Mouse (Mus musculus) spleen, embryonic (tissue): ENCODE data around the gene Ndufa11.

Source experiments
- CTCF ChIA-PET: fragments of 350-600 bp; sonication (Branson Sonifier 250); formaldehyde crosslinking; loops from one replicate; lab custom pipeline; 2022; lab: Charles Lee

Gene Ndufa11

DNA sequence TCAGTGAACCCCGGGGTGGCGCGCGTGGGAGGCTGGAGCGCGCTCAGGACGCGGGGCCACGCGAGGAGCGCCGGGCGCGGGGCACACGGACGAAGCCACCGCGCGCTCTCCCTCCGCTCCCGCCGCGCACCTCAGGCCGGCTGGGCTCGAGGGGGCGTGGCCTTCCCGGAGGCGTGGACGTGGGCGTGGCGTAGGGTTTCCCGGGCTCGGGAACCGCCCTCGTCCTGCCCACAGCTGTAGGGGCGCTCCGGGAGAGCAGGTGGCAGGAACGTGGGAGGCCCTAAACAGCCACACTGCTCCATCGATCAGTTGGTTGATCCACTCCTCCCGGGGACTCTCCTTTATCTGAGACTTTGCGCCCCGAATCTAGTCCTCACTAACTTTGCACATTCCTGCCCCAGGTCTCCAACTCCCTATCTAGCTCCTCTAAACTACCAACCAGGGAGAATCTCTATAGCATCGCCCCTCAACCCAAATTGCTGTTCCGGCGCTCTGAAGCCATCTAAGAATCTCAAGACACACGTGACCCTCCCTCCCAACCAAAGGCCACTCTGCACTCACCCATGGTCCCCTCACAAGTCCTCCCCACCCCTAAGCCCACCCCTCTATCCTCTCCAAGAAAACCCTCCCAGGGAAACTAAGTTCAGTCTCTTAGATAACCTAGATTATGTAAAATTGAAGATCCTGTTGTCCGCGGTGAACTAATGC, 40.0 kb downstream of the Ndufa11 start, which contains the start of gene Nrtn:
Nrtn (minus strand) TSS at position 115 of the 708 bp plus-strand sequence.
- CTCF ChIA-PET = interaction anchor here (0.7 kb wide), 1 partner anchor 51 kb away, joined by 3 read pairs; no protein-coding TSS in a partner anchor

DNA sequence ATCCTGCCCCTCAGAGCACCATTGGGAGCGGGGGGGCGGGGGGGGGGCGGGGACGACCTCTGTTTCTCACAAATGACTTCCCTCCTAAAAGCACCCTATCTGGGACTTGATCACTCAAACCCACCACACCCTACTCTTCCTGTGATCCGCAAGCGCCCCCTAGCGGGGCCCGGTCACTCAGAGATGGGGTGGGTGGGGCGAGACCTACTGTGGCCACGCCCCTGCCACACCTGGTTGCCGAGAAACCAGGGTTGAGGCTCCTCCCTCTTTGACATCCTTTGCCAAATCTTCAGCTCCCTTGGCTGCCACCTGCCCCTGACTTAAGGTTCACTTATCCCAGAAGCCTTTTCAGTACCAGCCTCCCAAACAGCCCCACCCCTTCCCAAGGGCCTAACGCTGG, 40.6 kb downstream of the Ndufa11 start:
- CTCF ChIA-PET = no interaction called here

DNA sequence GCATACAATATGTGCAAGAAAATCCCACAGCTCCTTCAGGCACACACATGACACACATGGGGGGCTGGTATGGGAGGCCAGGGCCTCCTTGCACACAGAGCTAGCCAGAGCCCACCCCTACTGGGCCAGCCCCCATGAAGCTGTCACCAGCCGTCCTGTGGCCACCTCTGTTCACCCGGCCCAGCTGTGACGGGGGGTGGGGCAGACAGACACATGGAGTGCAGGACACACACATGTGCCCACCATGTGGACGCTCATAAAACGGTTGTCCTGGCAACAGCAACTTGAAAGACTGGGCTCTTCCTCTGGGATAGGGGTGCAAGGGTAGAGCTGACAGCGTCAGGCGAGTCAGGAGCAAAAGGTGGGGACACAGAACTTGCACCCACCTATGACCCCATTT, 41.7 kb downstream of the Ndufa11 start:
- CTCF ChIA-PET = no interaction called here

DNA sequence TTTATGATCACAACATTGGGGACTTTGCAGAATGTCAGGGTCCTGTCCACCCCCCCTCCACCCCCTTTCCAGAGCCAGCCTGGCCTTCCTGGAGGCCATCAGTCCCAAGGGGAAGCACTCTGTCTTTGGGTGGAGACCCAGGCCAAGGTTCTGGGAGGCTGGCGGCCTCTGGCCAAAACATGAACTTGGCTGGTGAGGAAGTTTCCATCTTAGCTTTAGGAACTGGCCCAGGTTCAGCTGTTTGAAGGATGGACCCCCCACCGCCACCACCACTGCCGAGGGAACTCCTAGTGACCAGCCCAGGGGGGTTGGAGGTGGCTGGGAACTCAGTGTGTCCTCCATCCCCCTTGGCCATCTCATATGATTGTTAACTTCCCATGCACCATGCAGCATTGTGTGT, 43.5 kb downstream of the Ndufa11 start:
- CTCF ChIA-PET = interaction anchor here (0.7 kb wide), 1 partner anchor 26 kb away, joined by 4 read pairs; no protein-coding TSS in a partner anchor

DNA sequence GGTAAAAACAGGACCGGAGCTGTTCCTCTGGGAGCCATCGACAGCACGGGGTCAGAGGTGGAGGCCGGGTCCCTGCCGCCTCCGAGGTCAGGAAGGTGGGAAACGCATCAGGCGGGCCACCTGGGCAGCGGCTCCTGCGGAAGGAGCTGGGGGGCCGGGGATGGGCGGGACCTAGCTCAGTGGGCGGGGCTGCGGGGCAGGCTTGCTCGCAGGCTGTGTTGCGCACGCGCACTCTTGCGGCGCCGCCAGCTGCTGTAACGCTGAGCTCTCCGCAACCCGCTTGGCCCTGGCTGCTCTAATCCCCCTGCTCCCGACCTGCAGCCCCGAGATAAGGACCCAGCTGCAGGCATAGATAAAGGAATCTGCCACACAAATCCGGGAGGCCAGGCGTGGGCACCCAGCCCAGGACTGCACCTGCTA, 44.4 kb downstream of the Ndufa11 start:
- CTCF ChIA-PET = interaction anchor here (0.6 kb wide), 2 partner anchors 70 to 624 kb away, joined by 5 to 6 read pairs; no protein-coding TSS in a partner anchor

DNA sequence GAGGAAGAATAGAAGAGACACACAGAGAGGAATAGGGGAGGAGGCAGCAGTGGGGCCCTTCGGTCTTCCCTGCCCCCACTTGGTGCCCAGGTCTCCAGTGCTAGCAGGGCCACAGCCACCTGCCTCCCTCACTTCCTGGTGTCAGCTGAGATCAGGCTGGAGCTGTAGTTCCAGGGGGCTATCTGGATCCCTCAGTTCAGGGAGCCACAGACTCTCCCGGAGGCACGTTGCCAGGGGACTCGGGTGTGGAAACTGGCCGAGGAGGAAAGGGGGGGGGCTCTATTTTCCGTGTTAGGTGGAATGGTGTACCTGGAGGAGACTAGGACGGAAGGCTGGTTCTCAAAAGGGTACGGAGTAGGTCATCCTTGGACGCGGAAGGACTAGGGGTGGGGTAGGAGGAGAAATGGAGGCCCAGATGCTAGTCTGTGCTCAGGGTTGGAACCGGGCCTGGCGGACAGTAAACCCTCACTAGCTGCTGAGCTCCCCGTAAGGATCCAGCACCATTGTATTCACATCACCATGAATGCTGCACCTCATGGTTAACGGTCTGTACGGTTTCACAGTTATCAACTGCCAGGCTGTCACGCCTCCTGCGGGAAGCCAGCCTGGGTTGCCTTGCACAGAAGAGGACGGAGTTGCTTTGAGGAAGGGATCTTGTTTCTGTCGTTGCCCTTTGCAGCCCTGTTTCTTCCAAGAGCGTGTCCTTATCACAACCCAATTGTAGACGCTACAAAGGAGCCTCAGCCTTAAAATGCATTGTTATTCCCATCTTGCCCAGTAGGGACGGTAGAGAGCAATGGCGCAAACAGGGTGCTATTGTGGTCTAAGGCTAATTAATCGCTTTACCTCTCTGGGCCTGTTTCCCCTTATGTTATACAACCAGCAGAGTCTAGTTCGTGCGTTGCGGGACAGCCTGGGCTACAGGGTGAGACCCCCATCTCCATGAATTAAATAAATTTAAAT, 45.5 kb downstream of the Ndufa11 start:
- CTCF ChIA-PET = interaction anchor here (0.5 kb wide), 1 partner anchor 133 kb away, joined by 3 read pairs; no protein-coding TSS in a partner anchor

DNA sequence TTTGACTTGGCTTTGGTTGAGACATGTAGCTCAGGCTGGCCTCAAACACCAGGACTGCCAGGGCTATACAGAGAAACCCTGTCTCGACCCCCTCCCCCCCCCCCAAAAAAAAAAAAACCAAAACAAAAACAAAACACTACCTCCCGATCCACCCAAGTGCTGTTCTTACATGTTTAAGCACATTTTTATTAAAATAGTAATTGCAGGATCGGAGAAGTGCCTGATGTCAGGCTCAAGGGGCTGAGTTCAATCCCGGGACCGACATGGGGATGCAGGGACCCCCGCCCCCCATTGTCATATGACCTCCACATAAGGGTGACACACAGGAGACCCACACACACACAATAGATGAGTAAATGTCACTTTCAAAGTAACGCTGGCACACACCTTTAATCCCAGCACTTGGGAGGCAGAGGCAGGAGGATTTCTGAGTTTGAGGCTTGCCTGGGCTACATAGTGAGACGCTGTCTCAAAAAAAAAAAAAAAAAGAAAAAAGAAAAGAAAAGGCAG, 46.2 kb downstream of the Ndufa11 start:
- CTCF ChIA-PET = no interaction called here

DNA sequence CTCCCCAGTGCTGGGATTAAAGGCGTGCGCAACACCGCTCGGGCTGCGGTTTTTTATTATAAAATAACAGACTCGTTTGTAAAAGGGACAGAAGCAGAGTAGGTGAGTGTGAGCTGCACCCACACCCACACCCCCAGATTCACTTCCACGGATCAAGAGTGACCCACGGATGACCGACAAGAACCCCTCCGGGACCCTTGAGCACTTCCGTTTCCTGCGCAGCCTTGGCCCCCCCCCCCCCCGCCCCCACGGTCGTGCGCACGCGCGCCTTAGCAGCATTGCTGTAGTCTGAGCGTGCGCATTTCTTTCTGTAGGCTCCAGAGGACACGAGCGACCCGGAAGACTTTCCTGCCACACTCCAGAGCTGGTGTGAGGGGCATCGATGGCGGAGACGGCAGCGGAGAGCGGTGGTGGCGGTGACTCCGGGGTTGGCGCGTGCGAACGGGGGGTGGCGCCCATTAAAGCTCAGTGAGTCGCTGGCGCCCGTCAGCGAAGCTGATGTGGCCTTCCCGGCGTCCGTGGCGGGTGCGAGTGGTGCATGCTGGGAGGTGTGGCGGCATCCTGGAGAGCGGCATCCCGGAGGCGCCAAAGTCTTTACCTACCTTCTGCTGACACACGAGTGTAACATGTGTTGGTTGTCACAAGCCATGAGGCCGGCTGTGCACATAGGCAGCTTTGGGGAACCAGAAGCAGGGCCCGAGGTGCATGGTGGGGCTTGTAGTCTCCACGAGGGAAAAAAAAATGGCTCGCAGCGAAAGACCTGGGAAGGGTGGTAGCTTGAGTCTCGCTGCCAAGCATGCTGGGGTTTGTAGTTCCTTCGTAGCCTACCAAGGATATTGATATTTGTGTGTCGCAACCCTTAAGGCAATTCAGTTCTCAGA, 47.1 kb downstream of the Ndufa11 start, which contains the start of gene Dus3l:
Dus3l (plus strand) TSS at position 284 of the 881 bp plus-strand sequence.
- CTCF ChIA-PET = interaction anchor here (0.6 to 1.0 kb wide), 2 partner anchors 233 to 501 kb away, joined by 3 read pairs; partner anchors contain the start of gene Alkbh7

DNA sequence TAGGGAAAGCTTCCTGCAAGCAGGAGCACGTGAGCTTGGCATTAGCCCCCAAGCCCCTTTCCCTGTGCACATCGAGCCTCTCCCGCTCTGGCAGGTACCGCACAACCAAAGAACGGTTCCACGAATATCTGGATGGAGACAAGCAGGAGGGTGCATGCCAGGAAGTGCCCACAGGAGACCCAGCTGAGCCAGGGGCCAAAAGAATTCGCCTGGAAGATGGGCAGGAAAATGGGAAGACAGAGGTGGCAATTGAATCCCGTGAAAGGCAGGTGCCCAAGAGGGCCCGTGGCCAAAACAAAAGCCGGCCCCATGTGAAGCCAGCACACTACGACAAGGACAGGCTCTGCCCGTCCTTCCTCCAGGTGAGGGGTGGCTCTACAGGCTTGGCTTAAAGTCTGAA, 47.9 kb downstream of the Ndufa11 start:
- CTCF ChIA-PET = interaction anchor here (0.6 to 1.0 kb wide), 2 partner anchors 232 to 501 kb away, joined by 3 read pairs; partner anchors contain the start of gene Alkbh7

DNA sequence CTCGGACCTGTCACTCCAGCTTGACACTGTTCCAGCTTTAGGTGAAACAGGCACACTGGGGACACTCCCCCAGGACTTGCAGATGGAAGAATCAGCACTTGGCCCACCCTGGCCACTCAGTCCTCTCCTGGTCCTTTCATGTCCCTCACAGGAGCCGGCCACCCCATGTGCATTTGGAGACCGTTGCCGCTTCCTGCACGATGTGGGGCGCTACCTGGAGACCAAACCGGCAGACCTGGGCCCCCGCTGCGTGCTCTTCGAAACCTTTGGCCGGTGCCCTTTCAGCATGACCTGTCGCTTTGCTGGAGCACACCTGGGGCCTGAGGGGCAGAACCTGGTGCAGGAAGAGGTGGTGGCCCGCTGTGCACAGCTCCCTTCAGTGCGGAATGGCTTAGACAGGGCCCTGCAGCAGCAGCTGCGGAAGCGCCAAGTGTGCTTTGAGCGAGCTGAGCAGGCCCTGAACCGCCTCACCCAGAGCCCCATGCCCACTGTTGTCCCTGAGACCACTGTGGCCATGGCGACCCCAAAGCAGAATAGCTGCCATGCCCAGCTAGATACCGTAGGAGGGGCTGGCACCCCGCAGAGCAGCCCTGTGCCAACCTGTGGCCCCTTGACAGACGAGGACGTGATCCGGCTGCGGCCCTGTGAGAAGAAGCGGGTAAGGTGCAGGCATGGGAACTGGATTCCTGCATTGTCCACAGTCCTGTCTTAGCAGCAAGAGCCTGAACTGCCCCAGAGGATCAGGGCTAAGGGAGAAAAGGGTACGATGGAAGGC, 49.3 kb downstream of the Ndufa11 start:
- CTCF ChIA-PET = no interaction called here

DNA sequence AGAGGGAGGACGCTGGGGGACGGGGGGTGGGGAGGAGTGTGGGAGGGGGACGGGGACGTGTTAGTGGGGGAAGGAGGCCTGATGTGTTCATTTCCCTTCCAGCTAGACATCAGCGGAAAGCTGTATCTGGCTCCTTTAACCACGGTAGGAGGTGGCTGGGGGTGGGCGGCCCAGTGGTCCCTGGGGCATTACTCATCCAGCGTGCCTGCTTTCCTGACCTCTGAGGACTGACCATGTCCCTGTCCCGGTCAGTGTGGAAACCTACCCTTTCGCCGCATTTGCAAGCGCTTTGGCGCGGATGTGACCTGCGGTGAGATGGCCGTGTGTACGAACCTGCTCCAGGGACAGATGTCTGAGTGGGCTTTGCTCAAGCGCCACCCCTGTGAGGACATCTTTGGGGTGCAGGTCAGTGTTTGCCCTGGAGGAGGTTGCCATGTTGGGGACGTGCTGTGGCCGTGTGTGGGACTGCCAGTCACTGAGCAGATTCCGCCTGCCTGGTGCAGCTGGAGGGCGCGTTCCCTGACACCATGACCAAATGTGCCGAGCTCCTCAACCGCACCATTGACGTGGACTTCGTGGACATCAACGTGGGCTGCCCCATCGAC, 50.1 kb downstream of the Ndufa11 start:
- CTCF ChIA-PET = no interaction called here

DNA sequence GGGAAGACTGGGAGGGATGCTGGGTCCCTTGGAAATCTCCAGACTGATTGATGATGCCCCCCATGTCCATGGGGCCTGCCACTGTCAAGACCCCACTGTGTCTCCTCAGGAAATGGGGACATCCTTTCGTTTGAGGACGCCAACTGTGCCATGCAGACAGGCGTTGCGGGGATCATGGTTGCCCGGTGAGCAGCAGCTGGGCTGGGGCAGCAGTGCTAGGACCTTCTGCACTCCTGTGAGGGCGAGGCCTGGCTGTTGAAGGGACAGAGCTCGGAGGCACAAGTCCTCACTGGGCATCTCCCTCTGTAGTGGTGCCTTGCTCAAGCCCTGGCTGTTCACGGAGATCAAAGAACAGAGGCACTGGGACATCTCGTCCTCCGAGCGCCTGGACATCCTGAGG, 51.4 kb downstream of the Ndufa11 start:
- CTCF ChIA-PET = no interaction called here

DNA sequence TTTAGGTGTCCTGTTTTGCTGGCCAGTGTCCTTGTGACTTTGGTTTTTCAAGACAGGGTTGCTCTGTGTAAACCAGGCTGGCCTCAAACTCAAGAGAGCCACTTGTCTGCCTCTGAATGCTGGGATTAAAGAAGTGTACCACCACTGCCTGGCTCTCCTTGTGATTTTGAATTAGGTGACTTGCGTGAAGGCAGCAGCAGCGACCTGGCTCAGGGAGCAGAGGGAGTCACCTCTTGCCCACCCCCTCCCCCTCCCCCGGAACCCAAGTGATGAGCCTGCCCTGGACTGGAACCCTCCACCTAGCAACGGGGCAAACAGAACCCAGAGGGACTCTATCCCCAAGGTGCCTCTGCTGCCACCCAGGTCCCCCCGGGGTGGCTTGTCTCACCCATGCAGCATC, 52.4 kb downstream of the Ndufa11 start, which contains the start of gene Prr22:
Prr22 (plus strand) TSS at position 301 of the 400 bp plus-strand sequence.
- CTCF ChIA-PET = no interaction called here
